Mouse (Mus musculus) liver, postnatal 0 days (tissue): ENCODE measurements around the gene Gm11555.
"Not testable (repeated sequence)": the region's sequence is repeated elsewhere in the genome, so short reads cannot be mapped to it uniquely, and the experiment has no call there.

Source experiments
- CTCF ChIP-seq: sonication (generic); IDR thresholded peaks from 2 replicates; pipeline ENCODE4 v1.5.1; 2016; ENCODE audit warnings: antibody characterized with exemption, low read depth
- EP300 ChIP-seq: IDR thresholded peaks from 2 replicates; pipeline ENCODE4 v1.6.1; 2016; ENCODE audit warnings: antibody characterized with exemption, low read depth, mild to moderate bottlenecking

- not testable (repeated sequence) for TF ChIP-seq CTCF, EP300
These were observed 6.3 kb downstream of the Gm11555 start, which contains the start of gene Krtap4-7 for GRCm38 (mm10) chr11:99643635-99644139.
